Mouse (Mus musculus) left cerebral cortex, adult 9 months (tissue): ENCODE data around the gene Ldlrad3.
A peak's percentile ranks its signal among the peaks of the same experiment; 100 is the strongest.

Experiments
- DNase-seq, 2 experiments: peaks; one replicate each; pipeline ENCODE4 v3.0.0; 2022; ENCODE audit warnings: low spot score in 2 of 2

The Ldlrad3 gene

GRCm38 (mm10) chr2:102185951-102186561 is at the start of gene Ldlrad3:
Gene Ldlrad3 (minus strand): TSS chr2:102186385.
- DNase-seq, result peak; percentile 30 to 69

GRCm38 (mm10) chr2:102231470-102231869 is 45.3 kb upstream of the Ldlrad3 start:
- DNase-seq, result no peak

GRCm38 (mm10) chr2:102229126-102229525 is 42.9 kb upstream of the Ldlrad3 start:
- no peak for DNase-seq

GRCm38 (mm10) chr2:102228331-102228730 is 42.1 kb upstream of the Ldlrad3 start:
- no peak for DNase-seq

GRCm38 (mm10) chr2:102227839-102228238 is 41.7 kb upstream of the Ldlrad3 start:
- DNase-seq, result no peak

GRCm38 (mm10) chr2:102226274-102226673 is 40.1 kb upstream of the Ldlrad3 start:
- DNase-seq, result no peak

GRCm38 (mm10) chr2:102223355-102224128 is 37.4 kb upstream of the Ldlrad3 start:
- DNase-seq, result no peak

- no peak for DNase-seq
These were observed 36.6 kb upstream of the Ldlrad3 start for GRCm38 (mm10) chr2:102222749-102223148.

GRCm38 (mm10) chr2:102216817-102217216 is 30.6 kb upstream of the Ldlrad3 start:
- DNase-seq, result no peak

GRCm38 (mm10) chr2:102212096-102212495 is 25.9 kb upstream of the Ldlrad3 start:
- no peak for DNase-seq

- no peak for DNase-seq
These were observed 19.7 kb upstream of the Ldlrad3 start for GRCm38 (mm10) chr2:102205672-102206399.

GRCm38 (mm10) chr2:102203478-102203877 is 17.3 kb upstream of the Ldlrad3 start:
- no peak for DNase-seq

GRCm38 (mm10) chr2:102202211-102202770 is 16.1 kb upstream of the Ldlrad3 start:
- no peak for DNase-seq

- no peak for DNase-seq
These were observed 15.2 kb upstream of the Ldlrad3 start for GRCm38 (mm10) chr2:102201198-102201948.

- DNase-seq, result no peak
These were observed 11.1 kb upstream of the Ldlrad3 start for GRCm38 (mm10) chr2:102197332-102197731.

- no peak for DNase-seq
These were observed 10.5 kb upstream of the Ldlrad3 start for GRCm38 (mm10) chr2:102196709-102197108.

- DNase-seq, result no peak
These were observed 9.3 kb upstream of the Ldlrad3 start for GRCm38 (mm10) chr2:102195494-102195893.

GRCm38 (mm10) chr2:102194247-102194646 is 8.1 kb upstream of the Ldlrad3 start:
- DNase-seq, result no peak

GRCm38 (mm10) chr2:102192943-102193820 is 7.0 kb upstream of the Ldlrad3 start:
- no peak for DNase-seq

- no peak for DNase-seq
These were observed 5.6 kb upstream of the Ldlrad3 start for GRCm38 (mm10) chr2:102191736-102192135.

- DNase-seq, result no peak
These were observed 4.8 kb upstream of the Ldlrad3 start for GRCm38 (mm10) chr2:102190956-102191355.
